Mouse (Mus musculus): ENCODE results near the gene Wdr25. TPM values are rescaled to one million over a fixed set of nuclear protein-coding genes. Genes with fewer than 3 reads are reported as not detected.
"Not testable (repeated sequence)": the region's sequence is repeated elsewhere in the genome, so short reads cannot be mapped to it uniquely, and the experiment has no call there.

The Wdr25 gene
- 15.7 and 18.3 TPM in 2 replicates for polyA plus RNA-seq (2012; rRNA removed)

- DNase-seq: peak; percentile 30
- TF ChIP-seq POLR2A (IDR thresholded peaks at IDR 0.05; ENCODE audit: borderline replicate concordance, extremely low read depth, low read depth, low read length): peak; percentile 53; the same call in 1 of the 2 replicates
- no peak for TF ChIP-seq CTCF (IDR thresholded peaks at IDR 0.05; ENCODE audit: insufficient read depth, low read length)
- H3K4me3 ChIP-seq (replicated peaks; ENCODE audit: extremely low read depth, low read depth, low read length): peak within 1 kb of the TSS; percentile 90
- 8% methylated on average over 12 of the region's 12 CpGs for WGBS
- peaks cover 22% of the 10 kb centered on the region for H3K4me1 ChIP-seq (ENCODE audit: control insufficient read depth, insufficient read depth, low read length)
Measured at GRCm38 (mm10) chr12:108892989-108893714, at the start of gene Wdr25. TSS of gene Wdr25 (plus strand) at chr12:108893631.

GRCm38 (mm10) chr12:108848033-108848432 is 45.4 kb upstream of the Wdr25 start:
- not testable (repeated sequence) for H3K4me1 ChIP-seq (ENCODE audit: control insufficient read depth, insufficient read depth, low read length); DNase-seq; H3K4me3 ChIP-seq (replicated peaks; ENCODE audit: extremely low read depth, low read depth, low read length)
- WGBS: 88% methylated on average over 3 of the region's 3 CpGs
- TF ChIP-seq CTCF (IDR thresholded peaks at IDR 0.05; ENCODE audit: insufficient read depth, low read length): peak; percentile 52

- Histone ChIP-seq H3K4me1 (ENCODE audit: control insufficient read depth, insufficient read depth, low read length) (no peaks in the 10 kb centered on the region; the same call in 1 of the 2 replicates), H3K4me3 (replicated peaks; ENCODE audit: extremely low read depth, low read depth, low read length) (no peak overlapping the region)
- TF ChIP-seq POLR2A (IDR thresholded peaks at IDR 0.05; ENCODE audit: borderline replicate concordance, extremely low read depth, low read depth, low read length) (no peak), CTCF (IDR thresholded peaks at IDR 0.05; ENCODE audit: insufficient read depth, low read length) (no peak)
- no peak for DNase-seq
- 67% methylated on average over 4 of the region's 4 CpGs for WGBS
Measured at GRCm38 (mm10) chr12:108849488-108850022, 43.9 kb upstream of the Wdr25 start.

- H3K4me3 ChIP-seq (replicated peaks; ENCODE audit: extremely low read depth, low read depth, low read length): no peak overlapping the region
- TF ChIP-seq CTCF (IDR thresholded peaks at IDR 0.05; ENCODE audit: insufficient read depth, low read length) (no peak), POLR2A (IDR thresholded peaks at IDR 0.05; ENCODE audit: borderline replicate concordance, extremely low read depth, low read depth, low read length) (no peak)
- DNase-seq: no peak
- H3K4me1 ChIP-seq (ENCODE audit: control insufficient read depth, insufficient read depth, low read length): no peaks in the 10 kb centered on the region; the same call in 1 of the 2 replicates
- 38% methylated on average over 8 of the region's 8 CpGs for WGBS
Measured at GRCm38 (mm10) chr12:108850129-108850528, 43.3 kb upstream of the Wdr25 start.

GRCm38 (mm10) chr12:108850886-108851285 is 42.5 kb upstream of the Wdr25 start:
- DNase-seq: no peak
- Histone ChIP-seq H3K4me1 (ENCODE audit: control insufficient read depth, insufficient read depth, low read length) (no peaks in the 10 kb centered on the region; the same call in 1 of the 2 replicates), H3K4me3 (replicated peaks; ENCODE audit: extremely low read depth, low read depth, low read length) (no peak overlapping the region)
- TF ChIP-seq POLR2A (IDR thresholded peaks at IDR 0.05; ENCODE audit: borderline replicate concordance, extremely low read depth, low read depth, low read length): no peak
- no peak for TF ChIP-seq CTCF (IDR thresholded peaks at IDR 0.05; ENCODE audit: insufficient read depth, low read length)
- 76% methylated on average over 8 of the region's 8 CpGs for WGBS

- DNase-seq: no peak
Measured at GRCm38 (mm10) chr12:108852822-108853221, 40.6 kb upstream of the Wdr25 start.

GRCm38 (mm10) chr12:108855081-108855480 is 38.4 kb upstream of the Wdr25 start:
- DNase-seq: no peak
- Histone ChIP-seq H3K4me3 (replicated peaks; ENCODE audit: extremely low read depth, low read depth, low read length) (no peak overlapping the region), H3K4me1 (ENCODE audit: control insufficient read depth, insufficient read depth, low read length) (no peaks in the 10 kb centered on the region; the same call in 1 of the 2 replicates)
- 88% methylated on average over 10 of the region's 10 CpGs for WGBS
- no peak for TF ChIP-seq CTCF (IDR thresholded peaks at IDR 0.05; ENCODE audit: insufficient read depth, low read length)
- TF ChIP-seq POLR2A (IDR thresholded peaks at IDR 0.05; ENCODE audit: borderline replicate concordance, extremely low read depth, low read depth, low read length): no peak

More at GRCm38 (mm10) chr12:108852822-108853221, 40.6 kb upstream of the Wdr25 start:
- Histone ChIP-seq H3K4me1 (ENCODE audit: control insufficient read depth, insufficient read depth, low read length) (no peaks in the 10 kb centered on the region; the same call in 1 of the 2 replicates), H3K4me3 (replicated peaks; ENCODE audit: extremely low read depth, low read depth, low read length) (no peak overlapping the region)
- TF ChIP-seq POLR2A (IDR thresholded peaks at IDR 0.05; ENCODE audit: borderline replicate concordance, extremely low read depth, low read depth, low read length) (no peak), CTCF (IDR thresholded peaks at IDR 0.05; ENCODE audit: insufficient read depth, low read length) (no peak)
- 90% methylated on average over 8 of the region's 8 CpGs for WGBS

- 86% methylated on average over 8 of the region's 8 CpGs for WGBS
Measured at GRCm38 (mm10) chr12:108856186-108856585, 37.2 kb upstream of the Wdr25 start.

GRCm38 (mm10) chr12:108857109-108857508 is 36.3 kb upstream of the Wdr25 start:
- DNase-seq: no peak
- TF ChIP-seq POLR2A (IDR thresholded peaks at IDR 0.05; ENCODE audit: borderline replicate concordance, extremely low read depth, low read depth, low read length) (no peak), CTCF (IDR thresholded peaks at IDR 0.05; ENCODE audit: insufficient read depth, low read length) (no peak)
- no peaks in the 10 kb centered on the region for H3K4me1 ChIP-seq (ENCODE audit: control insufficient read depth, insufficient read depth, low read length)
- H3K4me3 ChIP-seq (replicated peaks; ENCODE audit: extremely low read depth, low read depth, low read length): no peak overlapping the region
- WGBS: 76% methylated on average over 7 of the region's 7 CpGs

More at GRCm38 (mm10) chr12:108856186-108856585, 37.2 kb upstream of the Wdr25 start:
- TF ChIP-seq CTCF (IDR thresholded peaks at IDR 0.05; ENCODE audit: insufficient read depth, low read length): no peak
- no peak for TF ChIP-seq POLR2A (IDR thresholded peaks at IDR 0.05; ENCODE audit: borderline replicate concordance, extremely low read depth, low read depth, low read length)
- Histone ChIP-seq H3K4me1 (ENCODE audit: control insufficient read depth, insufficient read depth, low read length) (no peaks in the 10 kb centered on the region; the same call in 1 of the 2 replicates), H3K4me3 (replicated peaks; ENCODE audit: extremely low read depth, low read depth, low read length) (no peak overlapping the region)
- DNase-seq: no peak
